Mouse (Mus musculus) liver, embryonic 11.5 days (tissue): Measurements from ENCODE around the gene Kcnq1. TPM values are rescaled to one million over a fixed set of nuclear protein-coding genes. Genes with fewer than 3 reads are reported as not detected.

ENCODE experiments used
- ATAC-seq: fragments of 200-750 bp; cut with Nextera tagmentation; replicated peaks from 2 replicates; pipeline ENCODE4 v1.8.0; 2017; ENCODE audit warnings: moderate number of reproducible peaks, mild to moderate bottlenecking, moderate TSS enrichment, moderate library complexity; ENCODE audit not compliant: low FRiP score
- DNase-seq: peaks from one replicate; pipeline ENCODE4 v3.0.0-alpha.2; 2017; ENCODE audit warnings: low spot score
- H3K27ac ChIP-seq: fragments of 300-500 bp; sonication (generic); 2 replicates; pipeline ENCODE4 v1.5.1; 2014; ENCODE audit warnings: mild to moderate bottlenecking, low read depth, low read length, control low read depth
- H3K27me3 ChIP-seq: fragments of 300-500 bp; sonication (generic); replicated peaks from 2 replicates; pipeline ENCODE4 v1.6.1; 2014; ENCODE audit warnings: low read length, mixed read lengths; ENCODE audit not compliant: control insufficient read depth, insufficient read depth
- H3K36me3 ChIP-seq: fragments of 300-500 bp; sonication (generic); 2 replicates; pipeline ENCODE4 v1.6.1; 2014; ENCODE audit warnings: mild to moderate bottlenecking, low read length, moderate library complexity, mixed read lengths; ENCODE audit not compliant: control insufficient read depth, insufficient read depth
- H3K4me1 ChIP-seq: fragments of 300-500 bp; sonication (generic); replicated peaks from 2 replicates; pipeline ENCODE4 v1.6.1; 2014; ENCODE audit warnings: low read length, mixed read lengths; ENCODE audit not compliant: control insufficient read depth, insufficient read depth
- H3K4me2 ChIP-seq: fragments of 300-500 bp; sonication (generic); 2 replicates; pipeline ENCODE4 v1.6.1; 2014; ENCODE audit warnings: mild to moderate bottlenecking, control low read depth, moderate library complexity
- H3K4me3 ChIP-seq: fragments of 300-500 bp; sonication (generic); 2 replicates; pipeline ENCODE4 v1.5.1; 2014; ENCODE audit warnings: low read depth, low read length, control low read depth
- H3K9ac ChIP-seq: fragments of 300-500 bp; sonication (generic); 2 replicates; pipeline ENCODE4 v1.6.1; 2014; ENCODE audit warnings: low read depth, low read length, control low read depth
- H3K9me3 ChIP-seq: fragments of 300-500 bp; sonication (generic); 2 replicates; pipeline ENCODE4 v1.6.1; 2016; ENCODE audit warnings: low read length, inconsistent platforms, mixed read lengths; ENCODE audit not compliant: control insufficient read depth
- whole genome bisulfite sequencing: fragments of 180-500 bp; shearing (Covaris S2); extraction: QIAGEN DNeasy Blood & Tissue Kit; methylation state at CpG from one replicate; pipeline ENCODE4 v1.1.7; 2014; 5-methylcytosine and 5-hydroxymethylcytosine counted together
- polyA plus RNA-seq: library from polyadenylated mRNA; unstranded; fragments of >200 nt; fragmentation: Nextera tagmentation; extraction: Ambion mirVana; gene quantifications from 2 replicates; pipeline ENCODE4 v1.2.1, GENCODE M21; 2014

The Kcnq1 gene
- polyA plus RNA-seq, 1 experiment from 2014 or later: 0.59 TPM

DNA sequence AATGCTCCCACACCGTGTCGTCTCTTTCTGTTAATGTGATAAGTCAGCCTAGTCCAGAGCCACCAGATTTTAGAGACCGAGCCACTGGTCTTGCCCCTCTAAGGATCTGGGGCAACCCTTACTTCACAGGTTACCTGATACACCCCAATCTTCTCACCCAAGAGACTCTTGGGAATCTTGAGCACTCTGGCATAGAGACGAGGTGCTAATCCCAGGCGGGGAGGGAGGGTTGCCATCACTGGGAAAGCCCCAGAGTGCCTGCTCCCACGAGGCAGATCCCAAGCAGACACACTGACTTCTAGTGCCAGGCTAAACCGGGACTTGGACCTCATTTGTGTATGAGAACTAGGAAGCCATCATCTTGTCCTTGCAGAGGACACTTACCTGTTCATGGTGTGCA is 92.3 kb downstream of the Kcnq1 start:
- H3K4me1 ChIP-seq: no peaks in the 10 kb centered on the region
- no peak overlapping the region for H3K4me3 ChIP-seq
- peak; percentile 23 for DNase-seq
- no peaks in the 10 kb centered on the region for H3K9me3 ChIP-seq
- whole genome bisulfite sequencing: 61% methylated on average over 7 of the region's 7 CpGs
- no peak overlapping the region for H3K4me2 ChIP-seq
- H3K27me3 ChIP-seq: no peaks in the 10 kb centered on the region
- H3K27ac ChIP-seq: no peak overlapping the region
- ATAC-seq: no peak
- H3K9ac ChIP-seq: no peak overlapping the region
- no peaks in the 10 kb centered on the region for H3K36me3 ChIP-seq

DNA sequence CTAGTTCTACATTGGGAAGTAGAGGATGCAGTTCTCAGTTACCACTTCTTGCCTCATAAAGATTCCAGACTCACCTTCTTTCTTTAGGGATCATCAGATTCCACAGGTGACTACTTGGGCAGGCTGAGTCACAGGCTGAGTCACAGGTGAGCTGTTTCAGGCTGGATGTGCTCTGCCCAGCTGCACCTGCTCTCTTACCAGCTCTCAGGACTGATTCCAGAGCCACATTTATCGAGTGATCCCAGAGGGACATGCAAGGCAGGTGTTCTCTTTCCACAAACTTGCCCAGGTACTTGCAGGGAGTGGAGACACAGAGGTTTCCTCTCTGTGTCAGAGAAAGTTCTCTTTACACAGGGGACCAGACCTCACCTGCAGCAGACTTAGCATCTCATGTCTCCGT is 95.1 kb downstream of the Kcnq1 start:
- H3K36me3 ChIP-seq: no peaks in the 10 kb centered on the region
- no peaks in the 10 kb centered on the region for H3K27me3 ChIP-seq
- H3K9ac ChIP-seq: no peak overlapping the region
- no peak overlapping the region for H3K4me2 ChIP-seq
- H3K4me1 ChIP-seq: no peaks in the 10 kb centered on the region
- DNase-seq: no peak
- no peak overlapping the region for H3K27ac ChIP-seq
- H3K4me3 ChIP-seq: no peak overlapping the region
- ATAC-seq: no peak
- H3K9me3 ChIP-seq: no peaks in the 10 kb centered on the region
- 76% methylated on average over 2 of the region's 2 CpGs for WGBS

DNA sequence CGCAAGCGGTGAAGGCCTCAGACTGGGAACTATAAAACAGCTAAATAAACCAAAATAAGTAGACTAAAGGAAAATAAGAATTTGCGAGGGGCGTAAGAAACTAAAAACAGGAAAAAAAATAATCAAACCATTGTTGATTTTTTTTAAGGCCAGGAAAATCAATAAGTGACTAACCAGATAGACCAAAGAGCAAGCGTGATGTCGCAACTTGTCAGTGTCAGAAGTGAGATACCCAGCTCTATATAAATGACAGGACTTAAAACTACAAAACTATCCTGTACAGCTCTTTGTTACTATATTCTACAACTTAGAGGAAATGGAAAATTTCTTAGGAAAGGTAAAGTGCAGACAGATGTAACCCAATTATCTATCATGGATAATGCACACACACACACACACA is 97.7 kb downstream of the Kcnq1 start:
- WGBS: 83% methylated on average over 6 of the region's 6 CpGs
- Histone ChIP-seq H3K9ac (no peak overlapping the region), H3K27ac (no peak overlapping the region), H3K27me3 (no peaks in the 10 kb centered on the region), H3K4me3 (no peak overlapping the region), H3K4me1 (no peaks in the 10 kb centered on the region), H3K4me2 (no peak overlapping the region), H3K36me3 (no peaks in the 10 kb centered on the region), H3K9me3 (no peaks in the 10 kb centered on the region)
- ATAC-seq (no peak), DNase-seq (no peak)

DNA sequence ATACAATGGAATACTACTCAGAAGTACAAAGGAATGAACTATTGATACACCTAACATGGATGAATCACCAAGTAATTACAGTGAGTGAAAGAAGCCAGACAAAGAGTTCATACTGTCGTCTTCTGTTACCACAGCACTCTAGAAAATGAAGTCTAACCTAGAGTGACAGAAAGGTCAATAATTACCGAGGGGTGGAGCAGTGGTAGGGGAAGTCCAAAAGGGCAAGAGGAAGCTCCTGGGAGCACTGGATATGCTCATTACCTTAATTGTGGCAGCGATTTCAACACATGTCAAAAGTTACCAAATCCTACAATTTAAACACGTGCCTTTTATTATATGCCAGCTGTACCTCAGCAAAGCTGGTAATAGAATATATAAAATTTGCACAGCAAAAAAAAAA is 100.9 kb downstream of the Kcnq1 start:
- no peaks in the 10 kb centered on the region for H3K4me1 ChIP-seq
- DNase-seq: no peak
- H3K9me3 ChIP-seq: no peaks in the 10 kb centered on the region
- H3K27ac ChIP-seq: no peak overlapping the region
- H3K36me3 ChIP-seq: no peaks in the 10 kb centered on the region
- H3K27me3 ChIP-seq: no peaks in the 10 kb centered on the region
- H3K4me2 ChIP-seq: no peak overlapping the region
- no peak overlapping the region for H3K4me3 ChIP-seq
- no peak overlapping the region for H3K9ac ChIP-seq
- 52% methylated on average over 4 of the region's 4 CpGs for WGBS
- ATAC-seq: no peak

DNA sequence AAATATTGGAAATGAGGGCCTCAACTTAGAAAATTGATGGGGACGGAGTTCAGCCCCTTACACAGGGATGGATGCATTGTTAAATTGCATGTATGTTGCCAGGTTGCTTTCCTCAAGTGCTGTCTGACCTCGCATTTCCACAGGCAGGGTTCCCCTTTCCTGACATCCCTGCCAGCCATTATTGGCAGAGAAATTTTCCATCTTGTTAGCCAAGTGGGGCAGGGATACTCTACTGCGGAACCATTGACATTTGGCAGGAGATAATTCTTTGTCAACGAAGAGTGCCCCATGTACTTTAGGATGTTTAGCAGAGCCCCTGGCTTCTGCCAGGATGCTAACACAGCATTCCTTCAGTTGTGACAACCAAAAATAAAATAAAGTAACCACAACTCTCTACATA is 104.6 kb downstream of the Kcnq1 start:
- no peak overlapping the region for H3K9ac ChIP-seq
- no peak overlapping the region for H3K4me2 ChIP-seq
- 78% methylated on average over 4 of the region's 4 CpGs for WGBS
- no peak overlapping the region for H3K27ac ChIP-seq
- ATAC-seq (no peak), DNase-seq (no peak)
- no peaks in the 10 kb centered on the region for H3K27me3 ChIP-seq
- peaks cover 2% of the 10 kb centered on the region; the same call in 1 of the 2 replicates for H3K9me3 ChIP-seq
- no peak overlapping the region for H3K4me3 ChIP-seq
- no peaks in the 10 kb centered on the region for H3K4me1 ChIP-seq
- H3K36me3 ChIP-seq: no peaks in the 10 kb centered on the region

DNA sequence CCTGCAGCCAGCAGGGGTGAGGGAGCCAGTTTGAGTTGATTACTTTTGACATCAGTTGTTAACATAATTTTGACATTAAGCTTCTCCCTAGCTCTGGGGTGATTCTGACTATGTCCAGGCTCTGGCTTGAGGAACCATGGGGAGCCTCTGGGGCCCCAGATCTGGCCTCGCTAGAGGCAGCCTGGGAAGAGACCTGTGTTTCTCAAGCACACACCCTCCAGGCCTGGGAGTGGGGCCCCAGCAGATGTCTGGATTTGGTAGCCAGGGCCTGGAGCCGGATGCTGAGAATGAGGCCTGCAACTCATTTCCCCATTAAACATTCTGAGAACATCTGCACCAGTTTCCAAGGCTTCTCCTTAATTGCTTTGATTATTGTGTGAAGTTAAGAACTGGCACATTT is 145.0 kb downstream of the Kcnq1 start:
- Histone ChIP-seq H3K9ac (no peak overlapping the region), H3K4me1 (no peaks in the 10 kb centered on the region), H3K9me3 (peaks cover 15% of the 10 kb centered on the region), H3K4me2 (no peak overlapping the region), H3K27me3 (no peaks in the 10 kb centered on the region), H3K4me3 (no peak overlapping the region), H3K36me3 (peaks cover 18% of the 10 kb centered on the region), H3K27ac (no peak overlapping the region)
- DNase-seq: no peak
- ATAC-seq: no peak
- WGBS: 90% methylated on average over 2 of the region's 2 CpGs

DNA sequence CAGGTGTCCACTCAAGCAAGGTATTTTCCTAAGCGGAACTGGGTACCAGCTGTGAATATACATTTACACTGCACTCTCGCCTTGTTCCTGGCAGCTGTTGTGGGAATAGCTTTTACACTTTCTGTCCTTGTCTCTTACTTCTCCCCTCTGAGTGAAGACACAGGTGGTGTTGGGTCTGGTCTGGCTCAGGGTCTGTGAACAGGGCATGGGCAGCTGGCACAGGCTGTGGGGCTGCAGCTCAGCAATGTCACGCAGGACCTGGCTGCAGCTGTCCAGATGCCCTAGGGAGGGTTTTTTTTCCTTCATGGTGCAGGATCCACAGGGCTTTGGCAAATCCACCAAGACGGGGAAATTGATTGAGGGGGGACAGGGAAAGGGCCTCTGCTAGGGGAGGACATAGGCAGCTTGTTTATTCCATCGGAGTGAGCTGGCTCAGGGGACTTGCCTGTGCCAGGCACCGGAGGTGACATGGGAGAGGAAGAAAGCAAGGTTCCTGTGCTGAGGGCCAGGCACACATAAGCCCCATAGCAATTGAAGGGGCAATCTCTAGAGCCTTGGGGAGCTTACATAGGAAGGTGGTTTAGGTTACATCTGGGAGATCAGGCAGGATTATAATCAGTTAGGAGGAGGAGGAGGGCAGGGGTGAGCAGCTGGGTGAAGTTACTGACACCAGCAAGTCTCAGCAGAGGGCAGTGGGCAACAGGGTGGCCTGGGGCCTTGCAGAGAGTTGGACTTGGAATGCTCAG is 147.1 kb downstream of the Kcnq1 start:
- Histone ChIP-seq H3K4me3 (no peak overlapping the region), H3K9me3 (peaks cover 15% of the 10 kb centered on the region), H3K27ac (no peak overlapping the region), H3K4me2 (no peak overlapping the region), H3K36me3 (peaks cover 18% of the 10 kb centered on the region), H3K4me1 (no peaks in the 10 kb centered on the region), H3K9ac (no peak overlapping the region), H3K27me3 (no peaks in the 10 kb centered on the region)
- peak; percentile 27 for DNase-seq
- ATAC-seq: no peak
- 86% methylated on average over 6 of the region's 6 CpGs for WGBS

DNA sequence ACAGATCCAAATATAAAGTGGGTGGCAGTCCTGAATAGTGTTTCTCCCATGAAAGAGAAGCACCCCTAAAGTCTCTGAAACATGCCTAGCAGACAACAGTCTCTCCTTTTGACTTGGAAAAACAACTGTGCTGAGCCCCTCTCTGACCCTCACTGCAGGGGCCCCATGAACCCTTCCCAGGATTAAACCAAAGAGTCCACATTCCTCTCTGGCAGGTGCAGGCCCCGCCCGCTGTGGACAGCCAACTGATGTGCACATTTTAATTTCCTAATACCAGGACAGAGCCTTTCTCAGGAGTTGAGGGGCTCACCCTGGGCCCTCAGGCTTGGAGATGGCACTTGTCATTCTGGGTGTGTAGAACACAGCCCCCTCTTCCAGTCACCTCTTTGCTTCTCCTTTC is 148.7 kb downstream of the Kcnq1 start:
- WGBS: 91% methylated on average over 2 of the region's 2 CpGs
- H3K27me3 ChIP-seq: no peaks in the 10 kb centered on the region
- H3K4me3 ChIP-seq: no peak overlapping the region
- peaks cover 18% of the 10 kb centered on the region for H3K36me3 ChIP-seq
- no peak overlapping the region for H3K4me2 ChIP-seq
- peaks cover 15% of the 10 kb centered on the region for H3K9me3 ChIP-seq
- no peak for DNase-seq
- H3K4me1 ChIP-seq: no peaks in the 10 kb centered on the region
- H3K27ac ChIP-seq: no peak overlapping the region
- no peak overlapping the region for H3K9ac ChIP-seq
- no peak for ATAC-seq

DNA sequence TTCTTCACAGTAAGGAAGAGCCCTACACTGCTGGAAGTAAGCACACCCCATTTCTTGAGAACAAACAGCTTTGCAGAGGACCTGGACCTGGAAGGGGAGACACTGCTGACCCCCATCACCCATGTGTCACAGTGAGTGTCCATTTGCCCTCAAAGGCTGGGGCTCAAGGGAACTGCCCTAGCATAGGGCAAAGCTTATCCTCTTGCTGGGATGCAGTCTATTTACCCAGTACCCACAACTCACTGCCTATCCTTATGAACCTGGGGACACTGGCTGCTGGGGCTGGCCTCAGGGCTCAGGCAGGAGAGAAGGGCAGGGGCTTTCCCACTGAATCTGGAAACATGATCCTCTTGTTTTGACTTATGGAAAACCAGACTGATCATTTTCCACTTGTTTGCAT is 155.1 kb downstream of the Kcnq1 start:
- Histone ChIP-seq H3K4me3 (no peak overlapping the region), H3K36me3 (no peaks in the 10 kb centered on the region; the same call in 1 of the 2 replicates), H3K27ac (no peak overlapping the region), H3K27me3 (no peaks in the 10 kb centered on the region), H3K9me3 (no peaks in the 10 kb centered on the region), H3K9ac (no peak overlapping the region), H3K4me2 (no peak overlapping the region), H3K4me1 (no peaks in the 10 kb centered on the region; the same call in 1 of the 2 replicates)
- DNase-seq: no peak
- no peak for ATAC-seq
